Mouse (Mus musculus): Measurements from ENCODE around the gene Hspa5. TPM values are rescaled to one million over a fixed set of nuclear protein-coding genes. Genes with fewer than 3 reads are reported as not detected.
"Not testable (repeated sequence)": the region's sequence is repeated elsewhere in the genome, so short reads cannot be mapped to it uniquely, and the experiment has no call there.

Hspa5 gene
- polyA plus RNA-seq, 1 experiment from 2014 or later: 614 TPM

DNA sequence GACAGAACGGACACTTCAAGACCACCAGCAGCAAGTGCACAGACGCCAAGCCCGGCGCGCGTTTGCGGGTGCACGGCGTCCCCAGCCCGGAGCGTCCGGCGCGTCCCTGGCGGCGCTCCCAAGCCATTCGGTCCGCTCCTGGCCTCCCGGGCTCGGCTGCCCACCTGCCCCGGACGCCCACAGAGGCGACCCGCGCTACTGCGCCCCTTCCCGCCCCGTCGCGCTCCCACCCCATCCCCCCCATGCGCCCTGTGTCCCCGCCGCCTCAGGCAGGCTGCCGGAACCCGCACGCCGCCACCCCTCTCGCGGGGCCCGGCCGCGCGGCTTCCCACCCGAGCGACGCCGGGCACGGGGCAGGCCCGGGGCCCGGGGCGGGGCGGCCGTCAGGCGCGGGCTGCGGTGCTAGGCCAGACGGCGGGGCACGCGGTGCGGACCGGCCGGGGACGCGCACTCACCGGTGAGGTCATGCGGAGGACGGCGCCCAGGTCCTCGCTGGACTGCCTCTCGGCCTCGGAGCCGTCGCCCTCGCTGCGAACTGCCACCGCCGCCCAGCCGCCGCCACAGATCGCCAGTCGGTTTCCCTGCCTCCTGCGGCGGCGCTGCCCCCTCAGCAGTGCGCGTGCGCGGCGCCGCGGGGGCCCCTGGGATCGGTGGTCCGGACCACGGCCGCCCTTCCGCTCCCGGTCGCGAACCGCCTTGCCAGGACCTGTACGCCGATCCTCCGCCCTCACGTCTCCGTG is 17.8 kb upstream of the Hspa5 start:
- Histone ChIP-seq H3K27me3 (ENCODE audit: insufficient read depth, poor library complexity, severe bottlenecking) (no peaks in the 10 kb centered on the region), H3K4me3 (peak overlapping the region; percentile 97), H3K27ac (peak overlapping the region; percentile 98), H3K4me1 (replicated peaks) (peaks cover 24% of the 10 kb centered on the region), H3K9me3 (no peaks in the 10 kb centered on the region), H3K36me3 (no peaks in the 10 kb centered on the region)
- 0% methylated on average over 101 of the region's 106 CpGs for WGBS
- DNase-seq (ENCODE audit: low spot score): peak; percentile 90

DNA sequence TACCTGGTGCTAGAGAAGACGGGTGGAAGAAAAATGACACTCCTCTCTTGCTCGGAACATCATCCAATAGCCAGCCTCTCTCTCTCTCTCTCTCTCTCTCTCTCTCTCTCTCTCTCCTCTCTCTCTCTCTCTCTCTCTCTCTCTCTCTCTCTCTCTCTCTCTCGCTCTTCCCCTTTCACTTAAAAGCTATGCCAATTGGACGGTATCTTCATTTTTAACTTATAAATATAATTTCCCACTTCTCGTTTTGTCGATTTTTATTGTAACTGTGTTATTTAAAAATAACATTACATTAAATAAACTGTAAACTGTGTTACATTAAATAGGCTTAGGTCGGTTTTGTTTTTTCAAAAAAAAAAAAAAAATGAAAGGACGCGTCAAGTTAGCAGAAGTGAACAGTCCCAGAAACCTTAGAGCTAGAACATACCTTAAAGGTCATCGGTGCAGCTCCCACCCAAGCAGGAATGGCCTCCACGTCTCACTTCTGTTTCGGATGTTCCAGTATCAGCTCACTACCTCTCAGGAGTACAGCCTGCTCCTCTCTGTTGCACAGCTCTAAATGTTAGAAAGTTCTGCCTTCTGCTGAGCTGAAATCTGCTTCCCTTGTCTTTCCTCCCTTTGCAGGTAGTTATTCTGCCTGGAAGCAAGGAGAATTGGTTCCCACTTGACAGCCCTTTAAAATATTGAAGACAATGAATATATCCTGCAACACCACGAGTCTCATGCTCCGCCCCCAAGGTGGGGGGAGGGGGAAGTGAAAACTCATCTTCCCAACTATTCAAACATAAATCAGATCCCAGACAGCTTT is 17.0 kb upstream of the Hspa5 start, which contains the start of gene Gapvd1:
Gene Gapvd1, minus strand, starts transcription at position 682 of the 808 bp plus-strand sequence.
- H3K9me3 ChIP-seq: no peaks in the 10 kb centered on the region
- peak; percentile 55 for DNase-seq (ENCODE audit: low spot score)
- peaks cover 24% of the 10 kb centered on the region for H3K4me1 ChIP-seq (replicated peaks)
- H3K27ac ChIP-seq: peak within 1 kb of the TSS; percentile 98
- WGBS: 1% methylated on average over 14 of the region's 14 CpGs
- peak within 1 kb of the TSS; percentile 97 for H3K4me3 ChIP-seq
- H3K27me3 ChIP-seq (ENCODE audit: insufficient read depth, poor library complexity, severe bottlenecking): no peaks in the 10 kb centered on the region
- H3K36me3 ChIP-seq: no peaks in the 10 kb centered on the region

GRCm38 (mm10) chr2:34757341-34757740 is 14.4 kb upstream of the Hspa5 start:
- H3K4me1 ChIP-seq (replicated peaks): peaks cover 18% of the 10 kb centered on the region
- no peak for DNase-seq (ENCODE audit: low spot score)
- H3K9me3 ChIP-seq: no peaks in the 10 kb centered on the region
- no peak overlapping the region for H3K4me3 ChIP-seq
- no peaks in the 10 kb centered on the region for H3K36me3 ChIP-seq
- H3K27me3 ChIP-seq (ENCODE audit: insufficient read depth, poor library complexity, severe bottlenecking): no peaks in the 10 kb centered on the region
- WGBS: 67% methylated on average over 1 of the region's 1 CpGs
- H3K27ac ChIP-seq: no peak overlapping the region

GRCm38 (mm10) chr2:34761272-34761671 is 10.5 kb upstream of the Hspa5 start:
- not testable (repeated sequence) for H3K36me3 ChIP-seq; DNase-seq (ENCODE audit: low spot score); H3K27ac ChIP-seq; H3K27me3 ChIP-seq (ENCODE audit: insufficient read depth, poor library complexity, severe bottlenecking); H3K4me1 ChIP-seq (replicated peaks); H3K9me3 ChIP-seq; H3K4me3 ChIP-seq
- 90% methylated on average over 5 of the region's 5 CpGs for WGBS

DNA sequence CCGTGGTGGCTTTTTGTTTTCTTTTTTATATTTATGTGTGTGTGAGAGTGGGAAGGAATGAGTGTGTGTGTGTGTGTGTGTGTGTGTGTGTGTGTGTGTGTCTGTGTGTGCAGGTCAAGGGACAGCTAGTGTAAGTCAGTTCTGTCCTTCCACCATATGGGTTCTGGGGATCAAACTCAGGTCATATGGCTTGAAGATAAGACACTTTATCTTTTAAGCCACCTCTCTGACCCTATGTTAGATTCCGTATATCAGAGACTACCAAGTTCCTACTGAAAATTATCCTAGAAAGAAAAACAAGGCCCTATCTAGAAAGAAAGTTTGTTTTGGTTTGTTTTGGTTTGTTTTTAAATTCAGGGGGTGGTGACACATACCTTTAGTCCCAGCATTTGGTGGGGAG is 9.6 kb upstream of the Hspa5 start:
- Histone ChIP-seq H3K9me3 (no peaks in the 10 kb centered on the region; the same call in 1 of the 2 replicates), H3K27ac (no peak overlapping the region), H3K27me3 (ENCODE audit: insufficient read depth, poor library complexity, severe bottlenecking) (no peaks in the 10 kb centered on the region), H3K36me3 (no peaks in the 10 kb centered on the region), H3K4me3 (no peak overlapping the region), H3K4me1 (replicated peaks) (no peaks in the 10 kb centered on the region)
- 89% methylated on average over 2 of the region's 2 CpGs for WGBS
- DNase-seq (ENCODE audit: low spot score): no peak

- 66% methylated on average over 2 of the region's 2 CpGs for WGBS
- H3K27ac ChIP-seq: no peak overlapping the region
- DNase-seq (ENCODE audit: low spot score): no peak
These were observed 8.9 kb upstream of the Hspa5 start for GRCm38 (mm10) chr2:34762872-34763271.

GRCm38 (mm10) chr2:34764801-34765200 is 7.0 kb upstream of the Hspa5 start:
- DNase-seq (ENCODE audit: low spot score): no peak
- Histone ChIP-seq H3K4me3 (no peak overlapping the region), H3K9me3 (no peaks in the 10 kb centered on the region; the same call in 1 of the 2 replicates), H3K27me3 (ENCODE audit: insufficient read depth, poor library complexity, severe bottlenecking) (no peaks in the 10 kb centered on the region), H3K4me1 (replicated peaks) (no peaks in the 10 kb centered on the region), H3K27ac (no peak overlapping the region), H3K36me3 (no peaks in the 10 kb centered on the region)
- WGBS: 78% methylated on average over 12 of the region's 12 CpGs

More at GRCm38 (mm10) chr2:34762872-34763271, 8.9 kb upstream of the Hspa5 start:
- Histone ChIP-seq H3K4me3 (no peak overlapping the region), H3K27me3 (ENCODE audit: insufficient read depth, poor library complexity, severe bottlenecking) (no peaks in the 10 kb centered on the region), H3K9me3 (no peaks in the 10 kb centered on the region; the same call in 1 of the 2 replicates), H3K36me3 (no peaks in the 10 kb centered on the region), H3K4me1 (replicated peaks) (no peaks in the 10 kb centered on the region)

DNA sequence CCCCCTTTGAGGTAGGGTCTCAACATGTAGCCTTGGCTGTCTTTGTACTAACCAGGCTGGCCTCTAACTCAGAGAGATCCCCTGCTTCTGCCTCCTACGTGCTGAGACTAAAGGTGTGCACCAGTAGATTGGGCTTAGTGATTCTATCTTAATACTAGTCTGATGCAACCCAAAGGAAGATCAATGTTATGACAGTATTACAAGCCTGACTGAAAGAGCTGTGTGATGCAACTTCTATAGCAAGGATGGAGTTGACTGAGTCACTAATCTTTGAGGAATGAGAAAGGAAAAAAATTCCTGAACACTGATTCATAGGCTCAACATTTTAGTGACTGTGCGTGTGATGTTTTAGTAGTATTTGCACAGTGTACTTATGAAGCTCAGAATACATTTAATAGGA is 1.7 kb upstream of the Hspa5 start:
- Histone ChIP-seq H3K4me1 (replicated peaks) (peaks cover 31% of the 10 kb centered on the region), H3K36me3 (peaks cover 26% of the 10 kb centered on the region), H3K4me3 (peak overlapping the region; percentile 100), H3K27me3 (ENCODE audit: insufficient read depth, poor library complexity, severe bottlenecking) (no peaks in the 10 kb centered on the region), H3K27ac (no peak overlapping the region), H3K9me3 (no peaks in the 10 kb centered on the region; the same call in 1 of the 2 replicates)
- WGBS: 94% methylated on average over 2 of the region's 2 CpGs
- DNase-seq (ENCODE audit: low spot score): no peak

DNA sequence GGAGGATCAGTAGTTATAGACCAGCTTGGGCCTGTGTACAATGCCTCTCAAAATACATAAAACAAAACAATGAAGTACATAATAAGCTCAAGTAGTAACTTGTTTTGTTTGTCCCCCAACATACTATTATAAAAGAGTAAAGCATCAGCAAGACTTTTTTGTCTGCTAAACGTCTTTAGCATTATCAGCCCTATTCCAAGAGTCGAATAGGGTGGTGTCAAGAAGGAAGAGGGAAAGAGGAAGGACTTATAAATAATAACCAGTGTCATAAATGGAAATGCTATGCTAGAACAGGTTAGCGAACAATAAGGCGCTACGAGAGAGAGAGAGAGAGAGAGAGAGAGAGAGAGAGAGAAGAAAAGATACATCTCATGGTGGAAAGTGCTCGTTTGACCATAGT is 819 bp upstream of the Hspa5 start:
- Histone ChIP-seq H3K9me3 (no peaks in the 10 kb centered on the region; the same call in 1 of the 2 replicates), H3K27me3 (ENCODE audit: insufficient read depth, poor library complexity, severe bottlenecking) (no peaks in the 10 kb centered on the region), H3K4me1 (replicated peaks) (peaks cover 40% of the 10 kb centered on the region), H3K27ac (peak overlapping the region; percentile 98), H3K36me3 (peaks cover 35% of the 10 kb centered on the region), H3K4me3 (peak overlapping the region; percentile 100)
- DNase-seq (ENCODE audit: low spot score): no peak
- 5% methylated on average over 6 of the region's 6 CpGs for WGBS

DNA sequence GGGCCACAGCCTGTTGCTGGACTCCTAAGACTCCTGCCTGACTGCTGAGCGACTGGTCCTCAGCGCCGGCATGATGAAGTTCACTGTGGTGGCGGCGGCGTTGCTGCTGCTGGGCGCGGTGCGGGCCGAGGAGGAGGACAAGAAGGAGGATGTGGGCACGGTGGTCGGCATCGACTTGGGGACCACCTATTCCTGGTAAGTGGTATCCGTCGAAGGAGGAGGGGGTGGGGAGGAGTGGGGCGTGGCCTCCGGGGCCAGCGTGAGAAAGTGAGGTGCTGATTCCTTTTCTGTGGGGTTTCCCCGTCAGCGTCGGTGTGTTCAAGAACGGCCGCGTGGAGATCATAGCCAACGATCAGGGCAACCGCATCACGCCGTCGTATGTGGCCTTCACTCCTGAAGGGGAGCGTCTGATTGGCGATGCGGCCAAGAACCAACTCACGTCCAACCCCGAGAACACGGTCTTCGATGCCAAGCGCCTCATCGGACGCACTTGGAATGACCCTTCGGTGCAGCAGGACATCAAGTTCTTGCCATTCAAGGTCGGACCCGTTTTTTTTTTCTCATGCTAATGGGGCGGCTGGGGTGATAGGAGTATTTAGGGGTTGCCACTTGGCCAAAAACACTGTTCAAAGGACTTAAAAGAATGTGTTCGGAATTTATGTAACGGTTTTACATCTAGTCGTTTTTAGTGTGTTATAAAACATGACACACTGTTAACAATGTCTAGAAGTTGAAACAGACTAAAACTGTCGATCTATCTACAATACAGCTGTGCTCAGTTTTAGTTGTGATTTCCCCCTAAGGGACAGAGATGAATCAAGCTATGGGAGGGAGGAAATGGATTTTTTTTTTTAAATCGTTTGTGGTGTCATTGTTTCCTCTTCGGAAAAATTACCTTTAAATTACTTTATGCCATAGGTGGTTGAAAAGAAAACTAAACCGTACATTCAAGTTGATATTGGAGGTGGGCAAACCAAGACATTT is 774 bp downstream of the Hspa5 start:
- DNase-seq (ENCODE audit: low spot score): no peak
- no peaks in the 10 kb centered on the region for H3K27me3 ChIP-seq (ENCODE audit: insufficient read depth, poor library complexity, severe bottlenecking)
- H3K27ac ChIP-seq: peak overlapping the region; percentile 98
- peaks cover 53% of the 10 kb centered on the region for H3K4me1 ChIP-seq (replicated peaks)
- H3K9me3 ChIP-seq: no peaks in the 10 kb centered on the region
- H3K36me3 ChIP-seq: peaks cover 51% of the 10 kb centered on the region
- H3K4me3 ChIP-seq: peak overlapping the region; percentile 100
- WGBS: 5% methylated on average over 50 of the region's 50 CpGs

DNA sequence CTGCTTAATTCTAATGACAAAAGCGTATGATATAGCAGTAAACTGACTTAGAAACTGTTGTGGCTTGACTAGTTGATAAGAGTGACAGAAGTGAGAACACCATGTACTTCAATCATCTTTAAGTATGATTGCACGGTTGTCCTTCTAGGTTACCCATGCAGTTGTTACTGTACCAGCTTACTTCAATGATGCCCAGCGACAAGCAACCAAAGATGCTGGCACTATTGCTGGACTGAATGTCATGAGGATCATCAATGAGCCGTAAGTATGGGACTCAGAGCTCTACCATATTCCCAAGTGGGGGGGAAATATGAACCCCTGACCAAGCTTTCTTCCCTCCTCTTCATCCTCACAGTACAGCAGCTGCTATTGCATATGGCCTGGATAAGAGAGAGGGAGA is 1.9 kb downstream of the Hspa5 start:
- peaks cover 62% of the 10 kb centered on the region for H3K36me3 ChIP-seq
- peak overlapping the region; percentile 100 for H3K4me3 ChIP-seq
- H3K27me3 ChIP-seq (ENCODE audit: insufficient read depth, poor library complexity, severe bottlenecking): no peaks in the 10 kb centered on the region
- H3K4me1 ChIP-seq (replicated peaks): peaks cover 53% of the 10 kb centered on the region
- H3K27ac ChIP-seq: no peak overlapping the region
- DNase-seq (ENCODE audit: low spot score): no peak
- WGBS: 92% methylated on average over 4 of the region's 4 CpGs
- no peaks in the 10 kb centered on the region for H3K9me3 ChIP-seq

- Histone ChIP-seq H3K9me3 (no peaks in the 10 kb centered on the region), H3K36me3 (peaks cover 70% of the 10 kb centered on the region), H3K4me3 (peak overlapping the region; percentile 100), H3K27ac (no peak overlapping the region), H3K4me1 (replicated peaks) (peaks cover 53% of the 10 kb centered on the region), H3K27me3 (ENCODE audit: insufficient read depth, poor library complexity, severe bottlenecking) (no peaks in the 10 kb centered on the region)
- no peak for DNase-seq (ENCODE audit: low spot score)
- WGBS: 93% methylated on average over 6 of the region's 6 CpGs
These were observed 2.7 kb downstream of the Hspa5 start for GRCm38 (mm10) chr2:34774493-34774892.
